Mouse (Mus musculus) kidney, adult 2 months (tissue): Measurements from ENCODE around the gene Vps25. TPM values are rescaled to one million over a fixed set of nuclear protein-coding genes. Genes with fewer than 3 reads are reported as not detected.

Source experiments
- DNase-seq: peaks from one replicate; pipeline ENCODE4 v3.0.0; 2021
- H3K27ac ChIP-seq: fragments of 200-500 bp; 2 replicates; pipeline ENCODE4 v1.5.1; 2012; ENCODE audit warnings: low read depth, low read length, control low read depth, inconsistent platforms; ENCODE audit not compliant: insufficient read depth
- H3K27me3 ChIP-seq: fragments of 200-500 bp; replicated peaks from 2 replicates; pipeline ENCODE4 v1.6.1; 2012; ENCODE audit warnings: mild to moderate bottlenecking, moderate library complexity, low read length, inconsistent platforms; ENCODE audit not compliant: control insufficient read depth, insufficient read depth
- H3K36me3 ChIP-seq: fragments of 200-500 bp; 2 replicates; pipeline ENCODE4 v1.6.1; 2012; ENCODE audit warnings: mild to moderate bottlenecking, moderate library complexity, low read length, inconsistent platforms; ENCODE audit not compliant: control insufficient read depth, insufficient read depth
- H3K4me1 ChIP-seq: fragments of 200-500 bp; 2 replicates; pipeline ENCODE4 v1.6.1; 2011; ENCODE audit warnings: low read length; ENCODE audit not compliant: control insufficient read depth, insufficient read depth
- H3K4me3 ChIP-seq: fragments of 200-500 bp; 2 replicates; pipeline ENCODE4 v1.5.1; 2011; ENCODE audit warnings: mild to moderate bottlenecking, low read depth, low read length, control low read depth; ENCODE audit not compliant: insufficient read depth
- CTCF ChIP-seq: fragments of 200-500 bp; conservative IDR thresholded peaks from 2 replicates; pipeline ENCODE4 v1.5.1; 2011; ENCODE audit warnings: low read depth, mild to moderate bottlenecking, control low read depth, low read length, moderate library complexity, mixed read lengths; ENCODE audit not compliant: insufficient read depth, insufficient read length
- POLR2A ChIP-seq: fragments of 200-500 bp; IDR thresholded peaks from one replicate; pipeline ENCODE4 v1.6.1; 2011; ENCODE audit warnings: low read depth, low read length, control low read depth
- WGBS: fragments of 180-500 bp; shearing (Covaris S2); methylation state at CpG from one replicate; pipeline ENCODE4 v1.1.7; 2018; 5-methylcytosine and 5-hydroxymethylcytosine counted together
- polyA plus RNA-seq: library from polyadenylated mRNA; depleted of rRNA; stranded (reverse); fragments of >200 nt; gene quantifications from 2 replicates; pipeline ENCODE4 v1.2.3, GENCODE M21; 2012; rRNA removed

Vps25 gene
- 112 and 116 TPM in 2 replicates for polyA plus RNA-seq

- DNase-seq = peak; percentile 91
- Histone ChIP-seq H3K4me1 (peaks cover 5% of the 10 kb centered on the region; the same call in 1 of the 2 replicates), H3K36me3 (no peaks in the 10 kb centered on the region), H3K27ac (peak within 1 kb of the TSS; percentile 94), H3K27me3 (no peaks in the 10 kb centered on the region), H3K4me3 (peak within 1 kb of the TSS; percentile 95)
- WGBS = under 1% methylated on average over 40 of the region's 40 CpGs
- TF ChIP-seq CTCF (no peak), POLR2A (peak; percentile 78)
Measured at GRCm38 (mm10) chr11:101253613-101254389, at the start of gene Vps25. Vps25 (plus strand) TSS chr11:101253707.

- DNase-seq = peak; percentile 86
- no peak for TF ChIP-seq POLR2A
- TF ChIP-seq CTCF = peak; percentile 30; the same call in 1 of the 2 replicates
- Histone ChIP-seq H3K27ac (no peak overlapping the region), H3K4me1 (peaks cover 2% of the 10 kb centered on the region; the same call in 1 of the 2 replicates), H3K4me3 (no peak overlapping the region), H3K27me3 (no peaks in the 10 kb centered on the region), H3K36me3 (peaks cover 11% of the 10 kb centered on the region)
- 30% methylated on average over 3 of the region's 3 CpGs for WGBS
Measured at GRCm38 (mm10) chr11:101211970-101212369, 41.5 kb upstream of the Vps25 start.

DNA sequence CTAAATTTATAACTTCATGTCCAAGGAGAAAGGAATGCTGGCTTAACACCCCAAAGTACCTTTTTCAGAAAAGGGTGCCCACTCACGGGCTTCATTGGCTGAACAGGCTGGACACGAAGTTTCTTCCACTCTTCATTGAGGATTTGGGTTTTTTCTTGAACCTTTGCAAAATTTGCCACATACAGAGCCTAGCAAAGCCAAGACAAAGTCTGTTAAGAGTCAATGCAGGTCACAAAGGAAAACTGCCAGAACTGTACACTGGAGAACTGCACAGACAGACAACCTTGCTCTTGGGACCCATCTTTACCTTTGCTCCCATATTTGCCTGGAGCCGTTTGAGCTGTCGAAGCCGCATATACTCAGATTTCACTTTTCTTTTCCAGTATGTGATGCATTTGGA, 36.6 kb upstream of the Vps25 start:
- Histone ChIP-seq H3K4me3 (no peak overlapping the region), H3K4me1 (peaks cover 18% of the 10 kb centered on the region; the same call in 1 of the 2 replicates), H3K27ac (0 out of 2 replicates have a peak overlapping the region, but pooled peaks have one; percentile 41), H3K27me3 (no peaks in the 10 kb centered on the region), H3K36me3 (peaks cover 2% of the 10 kb centered on the region; the same call in 1 of the 2 replicates)
- peak; percentile 69 for DNase-seq
- 55% methylated on average over 5 of the region's 5 CpGs for WGBS
- TF ChIP-seq POLR2A (no peak), CTCF (no peak)

GRCm38 (mm10) chr11:101218436-101219055, 35.0 kb upstream of the Vps25 start:
- Histone ChIP-seq H3K27me3 (no peaks in the 10 kb centered on the region), H3K4me3 (no peak overlapping the region), H3K27ac (peak overlapping the region; percentile 29), H3K4me1 (peaks cover 18% of the 10 kb centered on the region; the same call in 1 of the 2 replicates), H3K36me3 (peaks cover 2% of the 10 kb centered on the region; the same call in 1 of the 2 replicates)
- TF ChIP-seq POLR2A (no peak), CTCF (no peak)
- DNase-seq = peak; percentile 84
- WGBS = 39% methylated on average over 10 of the region's 10 CpGs

GRCm38 (mm10) chr11:101220853-101221252, 32.7 kb upstream of the Vps25 start:
- Histone ChIP-seq H3K4me3 (no peak overlapping the region), H3K27ac (peak overlapping the region; percentile 73), H3K27me3 (no peaks in the 10 kb centered on the region), H3K4me1 (peaks cover 23% of the 10 kb centered on the region; the same call in 1 of the 2 replicates), H3K36me3 (no peaks in the 10 kb centered on the region; the same call in 1 of the 2 replicates)
- no peak for TF ChIP-seq POLR2A
- DNase-seq = no peak
- WGBS = 38% methylated on average over 2 of the region's 2 CpGs

DNA sequence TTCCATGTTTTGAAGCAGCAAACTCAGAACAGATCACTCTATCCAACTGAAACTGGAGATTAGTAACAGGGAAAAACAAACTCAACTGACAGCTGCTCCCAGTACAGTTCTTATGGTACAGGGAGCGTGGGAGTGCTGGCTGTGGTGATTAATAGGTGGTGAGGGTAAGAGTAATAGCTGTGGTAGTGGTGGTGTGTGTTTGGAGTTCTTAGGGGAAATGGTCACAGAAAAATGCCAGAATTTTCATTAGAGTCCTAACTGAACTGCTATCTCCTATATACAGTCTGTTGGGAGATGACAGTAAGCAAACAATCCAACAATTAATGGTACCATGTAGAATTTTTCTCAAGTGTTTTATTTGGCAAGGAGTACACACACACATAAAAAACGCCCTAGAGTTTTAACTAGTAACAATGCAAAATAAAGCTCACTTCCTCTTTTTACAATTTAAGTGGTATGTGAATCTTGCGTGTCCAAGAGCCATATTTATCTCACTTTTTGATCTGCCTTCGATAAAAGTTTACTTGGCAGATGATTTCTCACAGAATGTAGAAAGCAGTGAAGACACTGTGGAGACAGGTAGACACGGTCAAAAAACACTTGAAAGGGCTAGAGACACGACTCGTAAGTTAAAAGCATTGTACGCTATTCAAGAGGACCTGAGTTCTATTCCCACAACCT, 32.1 kb upstream of the Vps25 start:
- Histone ChIP-seq H3K4me3 (no peak overlapping the region), H3K27me3 (no peaks in the 10 kb centered on the region), H3K27ac (peak overlapping the region; percentile 73), H3K36me3 (no peaks in the 10 kb centered on the region; the same call in 1 of the 2 replicates), H3K4me1 (peaks cover 23% of the 10 kb centered on the region; the same call in 1 of the 2 replicates)
- peak; percentile 12 for DNase-seq
- 61% methylated on average over 8 of the region's 8 CpGs for WGBS
- no peak for TF ChIP-seq POLR2A
- no peak for TF ChIP-seq CTCF

DNA sequence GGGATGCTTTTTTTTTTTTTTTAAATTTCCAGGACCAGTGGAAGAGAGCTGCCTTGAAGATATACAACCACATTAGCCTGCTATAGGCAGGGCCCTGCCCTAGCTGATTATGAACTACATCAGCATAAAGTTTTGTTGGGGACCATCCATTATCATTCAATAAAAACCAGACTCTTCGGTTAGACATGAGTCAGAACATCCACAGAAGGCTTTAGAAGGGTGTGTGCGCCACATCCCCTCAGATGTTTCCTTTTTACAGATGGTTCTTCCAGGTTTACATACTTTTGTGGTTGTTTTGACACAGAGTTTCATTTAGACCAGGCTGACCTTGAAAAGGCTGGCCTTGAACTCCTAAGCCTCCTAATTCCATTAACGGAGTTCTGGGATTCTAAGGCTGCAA, 29.2 kb upstream of the Vps25 start:
- 74% methylated on average over 3 of the region's 3 CpGs for WGBS
- Histone ChIP-seq H3K4me3 (no peak overlapping the region), H3K36me3 (no peaks in the 10 kb centered on the region; the same call in 1 of the 2 replicates), H3K27me3 (no peaks in the 10 kb centered on the region), H3K4me1 (peaks cover 10% of the 10 kb centered on the region; the same call in 1 of the 2 replicates), H3K27ac (no peak overlapping the region)
- TF ChIP-seq CTCF (no peak), POLR2A (no peak)
- no peak for DNase-seq
